Mouse (Mus musculus): ENCODE data around the gene Lpar2. TPM values are rescaled to one million over a fixed set of nuclear protein-coding genes. Genes with fewer than 3 reads are reported as not detected.

Lpar2 gene
- total RNA-seq (2015) (1.7 and 2.0 TPM in 2 replicates), total RNA-seq (2017) (0.57 and 0.59 TPM in 2 replicates)

GRCm38 (mm10) chr8:69822386-69823191, at the start of gene Lpar2:
Gene Lpar2, plus strand, starts transcription at chr8:69822429.
- ATAC-seq (ENCODE audit: poor library complexity, severe bottlenecking), result peak; percentile 55

GRCm38 (mm10) chr8:69774503-69775148, 47.6 kb upstream of the Lpar2 start, which contains the start of gene Gm20422:
Gene Gm20422, minus strand, starts transcription at chr8:69774886.
- peak; percentile 98 for ATAC-seq (ENCODE audit: poor library complexity, severe bottlenecking)

GRCm38 (mm10) chr8:69775149-69775534, 47.1 kb upstream of the Lpar2 start:
- ATAC-seq (ENCODE audit: poor library complexity, severe bottlenecking), result peak; percentile 56

GRCm38 (mm10) chr8:69777111-69777510, 45.1 kb upstream of the Lpar2 start:
- ATAC-seq (ENCODE audit: poor library complexity, severe bottlenecking), result no peak

- no peak for ATAC-seq (ENCODE audit: poor library complexity, severe bottlenecking)
Measured at GRCm38 (mm10) chr8:69789105-69789504, 33.1 kb upstream of the Lpar2 start.

- no peak for ATAC-seq (ENCODE audit: poor library complexity, severe bottlenecking)
Measured at GRCm38 (mm10) chr8:69789731-69790130, 32.5 kb upstream of the Lpar2 start.

- no peak for ATAC-seq (ENCODE audit: poor library complexity, severe bottlenecking)
Measured at GRCm38 (mm10) chr8:69790364-69790763, 31.9 kb upstream of the Lpar2 start.

GRCm38 (mm10) chr8:69790773-69791367, 31.4 kb upstream of the Lpar2 start, which contains the start of the genes Atp13a1 and Zfp866:
Gene Atp13a1, plus strand, starts transcription at chr8:69791163.
Gene Zfp866, minus strand, starts transcription at chr8:69791178.
- peak; percentile 99 for ATAC-seq (ENCODE audit: poor library complexity, severe bottlenecking)

- 0 out of 2 replicates have a peak, but pooled peaks have one; percentile 3 for ATAC-seq (ENCODE audit: poor library complexity, severe bottlenecking)
Measured at GRCm38 (mm10) chr8:69791415-69792068, 30.7 kb upstream of the Lpar2 start.

GRCm38 (mm10) chr8:69793666-69794065, 28.6 kb upstream of the Lpar2 start:
- no peak for ATAC-seq (ENCODE audit: poor library complexity, severe bottlenecking)

- ATAC-seq (ENCODE audit: poor library complexity, severe bottlenecking), result no peak
Measured at GRCm38 (mm10) chr8:69794096-69794495, 28.1 kb upstream of the Lpar2 start.

GRCm38 (mm10) chr8:69794901-69795300, 27.3 kb upstream of the Lpar2 start:
- ATAC-seq (ENCODE audit: poor library complexity, severe bottlenecking), result no peak

- ATAC-seq (ENCODE audit: poor library complexity, severe bottlenecking), result no peak
Measured at GRCm38 (mm10) chr8:69796721-69797345, 25.4 kb upstream of the Lpar2 start.

GRCm38 (mm10) chr8:69797661-69798060, 24.6 kb upstream of the Lpar2 start:
- ATAC-seq (ENCODE audit: poor library complexity, severe bottlenecking), result no peak

- no peak for ATAC-seq (ENCODE audit: poor library complexity, severe bottlenecking)
Measured at GRCm38 (mm10) chr8:69799261-69799660, 23.0 kb upstream of the Lpar2 start.

- ATAC-seq (ENCODE audit: poor library complexity, severe bottlenecking), result no peak
Measured at GRCm38 (mm10) chr8:69799946-69800345, 22.3 kb upstream of the Lpar2 start.

- no peak for ATAC-seq (ENCODE audit: poor library complexity, severe bottlenecking)
Measured at GRCm38 (mm10) chr8:69801796-69802195, 20.4 kb upstream of the Lpar2 start.

GRCm38 (mm10) chr8:69802216-69802615, 20.0 kb upstream of the Lpar2 start:
- no peak for ATAC-seq (ENCODE audit: poor library complexity, severe bottlenecking)

GRCm38 (mm10) chr8:69803366-69803765, 18.9 kb upstream of the Lpar2 start:
- ATAC-seq (ENCODE audit: poor library complexity, severe bottlenecking), result no peak

GRCm38 (mm10) chr8:69804537-69804936, 17.7 kb upstream of the Lpar2 start:
- no peak for ATAC-seq (ENCODE audit: poor library complexity, severe bottlenecking)

GRCm38 (mm10) chr8:69805086-69805485, 17.1 kb upstream of the Lpar2 start:
- no peak for ATAC-seq (ENCODE audit: poor library complexity, severe bottlenecking)

All from megakaryocyte, adult 5-6 weeks (primary cell).